Mouse (Mus musculus) intestine, postnatal 0 days (tissue): Measurements from ENCODE around the gene Tcf7l2. TPM values are rescaled to one million over a fixed set of nuclear protein-coding genes. Genes with fewer than 3 reads are reported as not detected.

Experiments used
- ATAC-seq: fragments of 200-750 bp; cut with Nextera tagmentation; 2 replicates; pipeline ENCODE4 v1.8.0; 2017; ENCODE audit warnings: mild to moderate bottlenecking, moderate TSS enrichment, moderate library complexity
- H3K27ac ChIP-seq: fragments of 300-500 bp; sonication (generic); 2 replicates; pipeline ENCODE4 v1.5.1; 2014; ENCODE audit warnings: mild to moderate bottlenecking, low read depth, low read length, moderate library complexity
- H3K27me3 ChIP-seq: fragments of 300-500 bp; sonication (generic); replicated peaks from 2 replicates; pipeline ENCODE4 v1.6.1; 2014; ENCODE audit warnings: low read length, mixed read lengths; ENCODE audit not compliant: control insufficient read depth, insufficient read depth
- H3K36me3 ChIP-seq: fragments of 300-500 bp; sonication (generic); 2 replicates; pipeline ENCODE4 v1.6.1; 2014; ENCODE audit warnings: mild to moderate bottlenecking, moderate library complexity; ENCODE audit not compliant: control insufficient read depth, insufficient read depth
- H3K4me1 ChIP-seq: fragments of 300-500 bp; sonication (generic); replicated peaks from 2 replicates; pipeline ENCODE4 v1.6.1; 2014; ENCODE audit warnings: antibody characterized with exemption, low read length, mixed read lengths; ENCODE audit not compliant: control insufficient read depth, insufficient read depth
- H3K4me2 ChIP-seq: fragments of 300-500 bp; sonication (generic); replicated peaks from 2 replicates; pipeline ENCODE4 v1.6.1; 2014; ENCODE audit warnings: low read depth, mild to moderate bottlenecking, moderate library complexity
- H3K4me3 ChIP-seq: fragments of 300-500 bp; sonication (generic); 2 replicates; pipeline ENCODE4 v1.5.1; 2014; ENCODE audit warnings: low read depth, low read length
- H3K9ac ChIP-seq: fragments of 300-500 bp; sonication (generic); 2 replicates; pipeline ENCODE4 v1.6.1; 2014; ENCODE audit warnings: mild to moderate bottlenecking, low read depth, low read length
- H3K9me3 ChIP-seq: fragments of 300-500 bp; sonication (generic); 2 replicates; pipeline ENCODE4 v1.6.1; 2016; ENCODE audit warnings: mixed run types; ENCODE audit not compliant: control insufficient read depth
- CTCF ChIP-seq: sonication (generic); IDR thresholded peaks from 2 replicates; pipeline ENCODE4 v1.5.1; 2016; ENCODE audit warnings: low read depth, mild to moderate bottlenecking, control low read depth, antibody characterized with exemption, moderate library complexity
- WGBS: fragments of 180-500 bp; shearing (Covaris S2); extraction: QIAGEN DNeasy Blood & Tissue Kit; methylation state at CpG from one replicate; pipeline ENCODE4 v1.1.7; 2014; 5-methylcytosine and 5-hydroxymethylcytosine counted together
- polyA plus RNA-seq: library from polyadenylated mRNA; unstranded; fragments of >200 nt; fragmentation: Nextera tagmentation; extraction: Ambion mirVana; gene quantifications from 2 replicates; pipeline ENCODE4 v1.2.1, GENCODE M21; 2015

The Tcf7l2 gene
- polyA plus RNA-seq, 1 experiment from 2014 or later = 32.4 TPM

DNA sequence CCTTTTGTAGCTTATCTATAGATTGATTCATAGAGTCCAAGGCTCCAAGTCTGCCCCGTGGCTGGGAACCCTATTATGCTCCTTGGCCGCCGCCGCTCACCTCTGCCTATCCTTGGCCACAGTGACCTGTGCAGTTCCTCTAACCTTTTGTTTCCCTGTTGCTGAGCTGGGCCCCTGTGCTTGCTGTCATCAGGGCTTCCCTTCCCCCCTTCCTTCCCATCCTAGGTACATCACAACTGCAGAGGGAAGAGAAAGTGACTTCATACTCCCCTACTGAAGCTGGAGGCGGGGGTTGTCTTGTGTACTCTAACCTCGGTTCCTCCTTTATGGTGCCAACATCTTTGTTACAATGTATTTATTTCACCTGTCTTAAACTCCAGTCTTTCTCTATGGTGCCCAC, 50.3 kb downstream of the Tcf7l2 start:
- no peak overlapping the region for H3K27ac ChIP-seq
- H3K4me2 ChIP-seq = no peak overlapping the region
- TF ChIP-seq CTCF = no peak
- no peak overlapping the region for H3K4me3 ChIP-seq
- WGBS = 66% methylated on average over 6 of the region's 6 CpGs
- H3K27me3 ChIP-seq = no peaks in the 10 kb centered on the region
- peaks cover 20% of the 10 kb centered on the region; the same call in 1 of the 2 replicates for H3K4me1 ChIP-seq
- H3K9ac ChIP-seq = no peak overlapping the region
- no peaks in the 10 kb centered on the region; the same call in 1 of the 2 replicates for H3K36me3 ChIP-seq
- no peaks in the 10 kb centered on the region for H3K9me3 ChIP-seq
- peak; percentile 29; the same call in 1 of the 2 replicates for ATAC-seq

GRCm38 (mm10) chr19:55792571-55792970, 51.0 kb downstream of the Tcf7l2 start:
- Histone ChIP-seq H3K4me2 (no peak overlapping the region), H3K9me3 (no peaks in the 10 kb centered on the region), H3K27me3 (no peaks in the 10 kb centered on the region), H3K27ac (0 out of 2 replicates have a peak overlapping the region, but pooled peaks have one; percentile 23), H3K36me3 (no peaks in the 10 kb centered on the region; the same call in 1 of the 2 replicates), H3K4me1 (peaks cover 23% of the 10 kb centered on the region; the same call in 1 of the 2 replicates), H3K9ac (no peak overlapping the region), H3K4me3 (no peak overlapping the region)
- ATAC-seq = no peak
- 30% methylated on average over 5 of the region's 5 CpGs for WGBS
- TF ChIP-seq CTCF = no peak

GRCm38 (mm10) chr19:55793029-55793428, 51.4 kb downstream of the Tcf7l2 start:
- no peak overlapping the region for H3K27ac ChIP-seq
- 51% methylated on average over 4 of the region's 4 CpGs for WGBS
- H3K4me1 ChIP-seq = peaks cover 23% of the 10 kb centered on the region; the same call in 1 of the 2 replicates
- H3K4me3 ChIP-seq = no peak overlapping the region
- no peak for TF ChIP-seq CTCF
- H3K4me2 ChIP-seq = no peak overlapping the region
- H3K27me3 ChIP-seq = no peaks in the 10 kb centered on the region
- no peaks in the 10 kb centered on the region for H3K9me3 ChIP-seq
- H3K36me3 ChIP-seq = no peaks in the 10 kb centered on the region; the same call in 1 of the 2 replicates
- ATAC-seq = no peak
- no peak overlapping the region for H3K9ac ChIP-seq

GRCm38 (mm10) chr19:55794194-55794945, 52.8 kb downstream of the Tcf7l2 start:
- H3K4me3 ChIP-seq = no peak overlapping the region
- H3K4me2 ChIP-seq = no peak overlapping the region
- no peak for TF ChIP-seq CTCF
- no peak for ATAC-seq
- no peak overlapping the region for H3K27ac ChIP-seq
- H3K36me3 ChIP-seq = no peaks in the 10 kb centered on the region; the same call in 1 of the 2 replicates
- WGBS = 62% methylated on average over 8 of the region's 8 CpGs
- no peaks in the 10 kb centered on the region for H3K9me3 ChIP-seq
- H3K27me3 ChIP-seq = no peaks in the 10 kb centered on the region
- H3K9ac ChIP-seq = no peak overlapping the region
- H3K4me1 ChIP-seq = peaks cover 18% of the 10 kb centered on the region; the same call in 1 of the 2 replicates

- no peak overlapping the region for H3K27ac ChIP-seq
- no peak for ATAC-seq
- H3K4me1 ChIP-seq = peaks cover 18% of the 10 kb centered on the region; the same call in 1 of the 2 replicates
- no peak overlapping the region for H3K4me3 ChIP-seq
- no peaks in the 10 kb centered on the region for H3K9me3 ChIP-seq
- no peak for TF ChIP-seq CTCF
- no peak overlapping the region for H3K9ac ChIP-seq
- no peaks in the 10 kb centered on the region; the same call in 1 of the 2 replicates for H3K36me3 ChIP-seq
- no peak overlapping the region for H3K4me2 ChIP-seq
- no peaks in the 10 kb centered on the region for H3K27me3 ChIP-seq
- 73% methylated on average over 5 of the region's 5 CpGs for WGBS
Measured at GRCm38 (mm10) chr19:55794946-55795340, 53.3 kb downstream of the Tcf7l2 start.

GRCm38 (mm10) chr19:55795349-55795748, 53.7 kb downstream of the Tcf7l2 start:
- peaks cover 18% of the 10 kb centered on the region; the same call in 1 of the 2 replicates for H3K4me1 ChIP-seq
- TF ChIP-seq CTCF = no peak
- no peak overlapping the region for H3K9ac ChIP-seq
- no peaks in the 10 kb centered on the region for H3K9me3 ChIP-seq
- WGBS = 47% methylated on average over 7 of the region's 7 CpGs
- H3K36me3 ChIP-seq = no peaks in the 10 kb centered on the region; the same call in 1 of the 2 replicates
- no peak overlapping the region for H3K4me2 ChIP-seq
- no peak overlapping the region for H3K27ac ChIP-seq
- ATAC-seq = no peak; the same call in 1 of the 2 replicates
- H3K4me3 ChIP-seq = no peak overlapping the region
- no peaks in the 10 kb centered on the region for H3K27me3 ChIP-seq
